Mouse (Mus musculus) urinary bladder, postnatal 36 days (tissue): ENCODE results near the gene Inpp5e.

Experiments used
- DNase-seq, 2 experiments: peaks; one replicate each; pipeline ENCODE4 v3.0.0; 2022; ENCODE audit warnings: low spot score in 2 of 2, mixed read lengths in 1 of 2

Gene Inpp5e

GRCm38 (mm10) chr2:26408515-26409356 is at the start of gene Inpp5e:
Inpp5e (minus strand) TSS chr2:26409203.
- DNase-seq: peak; percentile 99

- peak; percentile 54 to 58 for DNase-seq
Measured at GRCm38 (mm10) chr2:26458402-26459124, 49.6 kb upstream of the Inpp5e start.

GRCm38 (mm10) chr2:26449121-26450060 is 40.4 kb upstream of the Inpp5e start:
- DNase-seq: peak; percentile 68 to 73

GRCm38 (mm10) chr2:26447451-26447850 is 38.4 kb upstream of the Inpp5e start:
- DNase-seq: no peak

- DNase-seq: no peak
Measured at GRCm38 (mm10) chr2:26446671-26447070, 37.7 kb upstream of the Inpp5e start.

GRCm38 (mm10) chr2:26445666-26446445 is 36.9 kb upstream of the Inpp5e start:
- DNase-seq: peak; percentile 93

- peak; percentile 99 to 100 for DNase-seq
Measured at GRCm38 (mm10) chr2:26444946-26445665, 36.1 kb upstream of the Inpp5e start, which contains the start of gene Sec16a. Sec16a (minus strand) TSS chr2:26445216.

GRCm38 (mm10) chr2:26444368-26444767 is 35.4 kb upstream of the Inpp5e start:
- peak in 1 of 2 experiments; percentile 43 for DNase-seq

- no peak for DNase-seq
Measured at GRCm38 (mm10) chr2:26443876-26444275, 34.9 kb upstream of the Inpp5e start.

- no peak for DNase-seq
Measured at GRCm38 (mm10) chr2:26442843-26443242, 33.8 kb upstream of the Inpp5e start.

- no peak for DNase-seq
Measured at GRCm38 (mm10) chr2:26441688-26442087, 32.7 kb upstream of the Inpp5e start.

GRCm38 (mm10) chr2:26441261-26441660 is 32.3 kb upstream of the Inpp5e start:
- DNase-seq: no peak

- no peak for DNase-seq
Measured at GRCm38 (mm10) chr2:26439671-26440070, 30.7 kb upstream of the Inpp5e start.

GRCm38 (mm10) chr2:26438373-26438772 is 29.4 kb upstream of the Inpp5e start:
- no peak for DNase-seq

GRCm38 (mm10) chr2:26437221-26437620 is 28.2 kb upstream of the Inpp5e start:
- DNase-seq: no peak

- no peak for DNase-seq
Measured at GRCm38 (mm10) chr2:26434791-26435572, 26.0 kb upstream of the Inpp5e start.

- DNase-seq: no peak
Measured at GRCm38 (mm10) chr2:26429851-26430250, 20.8 kb upstream of the Inpp5e start.

- DNase-seq: no peak
Measured at GRCm38 (mm10) chr2:26424541-26424940, 15.5 kb upstream of the Inpp5e start.

GRCm38 (mm10) chr2:26423086-26423485 is 14.1 kb upstream of the Inpp5e start:
- DNase-seq: no peak
